Mouse (Mus musculus) lung, embryonic 16.5 days (tissue): ENCODE data around the gene Prkca. TPM values are rescaled to one million over a fixed set of nuclear protein-coding genes. Genes with fewer than 3 reads are reported as not detected.

Experiments used
- ATAC-seq: fragments of 200-750 bp; cut with Nextera tagmentation; 2 replicates; pipeline ENCODE4 v1.8.0; 2017; ENCODE audit warnings: low read depth, mild to moderate bottlenecking, moderate library complexity
- H3K27ac ChIP-seq: fragments of 300-500 bp; sonication (generic); 2 replicates; pipeline ENCODE4 v1.5.1; 2014; ENCODE audit warnings: mild to moderate bottlenecking, control low read depth, low read length
- H3K27me3 ChIP-seq: fragments of 300-500 bp; sonication (generic); 2 replicates; pipeline ENCODE4 v1.6.1; 2014; ENCODE audit warnings: low read depth, low read length, mixed read lengths; ENCODE audit not compliant: control insufficient read depth, insufficient read depth
- H3K36me3 ChIP-seq: fragments of 300-500 bp; sonication (generic); 2 replicates; pipeline ENCODE4 v1.6.1; 2014; ENCODE audit warnings: low read length; ENCODE audit not compliant: control insufficient read depth, insufficient read depth
- H3K4me1 ChIP-seq: fragments of 300-500 bp; sonication (generic); replicated peaks from 2 replicates; pipeline ENCODE4 v1.6.1; 2014; ENCODE audit warnings: low read length, mixed read lengths; ENCODE audit not compliant: control insufficient read depth, insufficient read depth
- H3K4me2 ChIP-seq: fragments of 300-500 bp; sonication (generic); 2 replicates; pipeline ENCODE4 v1.6.1; 2014; ENCODE audit warnings: low read depth, low read length, control low read depth
- H3K4me3 ChIP-seq: fragments of 300-500 bp; sonication (generic); 2 replicates; pipeline ENCODE4 v1.5.1; 2014; ENCODE audit warnings: mild to moderate bottlenecking, low read length, control low read depth
- H3K9ac ChIP-seq: fragments of 300-500 bp; sonication (generic); 2 replicates; pipeline ENCODE4 v1.6.1; 2014; ENCODE audit warnings: low read length, control low read depth
- H3K9me3 ChIP-seq: fragments of 300-500 bp; sonication (generic); 2 replicates; pipeline ENCODE4 v1.6.1; 2016; ENCODE audit warnings: low read length; ENCODE audit not compliant: control insufficient read depth
- WGBS: fragments of 180-500 bp; shearing (Covaris S2); extraction: QIAGEN DNeasy Blood & Tissue Kit; methylation state at CpG from one replicate; pipeline ENCODE4 v1.1.7; 2014; 5-methylcytosine and 5-hydroxymethylcytosine counted together
- polyA plus RNA-seq: library from polyadenylated mRNA; unstranded; fragments of >200 nt; fragmentation: Nextera tagmentation; extraction: Ambion mirVana; gene quantifications from 2 replicates; pipeline ENCODE4 v1.2.1, GENCODE M21; 2015

Prkca gene
- polyA plus RNA-seq, 1 experiment from 2014 or later, result 10.1 TPM

- no peak overlapping the region for H3K9ac ChIP-seq
- no peaks in the 10 kb centered on the region for H3K9me3 ChIP-seq
- H3K4me3 ChIP-seq, result no peak overlapping the region
- no peaks in the 10 kb centered on the region for H3K36me3 ChIP-seq
- H3K27me3 ChIP-seq, result no peaks in the 10 kb centered on the region
- H3K4me2 ChIP-seq, result no peak overlapping the region
- 73% methylated on average over 7 of the region's 7 CpGs for WGBS
- H3K4me1 ChIP-seq, result no peaks in the 10 kb centered on the region
- no peak overlapping the region for H3K27ac ChIP-seq
- no peak for ATAC-seq
Measured at GRCm38 (mm10) chr11:108204202-108204894, 139.4 kb downstream of the Prkca start.

GRCm38 (mm10) chr11:108202835-108203234, 140.9 kb downstream of the Prkca start:
- no peak for ATAC-seq
- Histone ChIP-seq H3K9ac (no peak overlapping the region), H3K4me2 (no peak overlapping the region), H3K27me3 (no peaks in the 10 kb centered on the region), H3K4me3 (no peak overlapping the region), H3K36me3 (no peaks in the 10 kb centered on the region), H3K9me3 (no peaks in the 10 kb centered on the region), H3K27ac (no peak overlapping the region), H3K4me1 (peaks cover under 1% of the 10 kb centered on the region)
- 85% methylated on average over 7 of the region's 7 CpGs for whole genome bisulfite sequencing

- Histone ChIP-seq H3K4me1 (peaks cover 11% of the 10 kb centered on the region), H3K9ac (no peak overlapping the region), H3K36me3 (no peaks in the 10 kb centered on the region), H3K4me2 (no peak overlapping the region), H3K27me3 (no peaks in the 10 kb centered on the region), H3K9me3 (no peaks in the 10 kb centered on the region), H3K27ac (no peak overlapping the region), H3K4me3 (no peak overlapping the region)
- no peak for ATAC-seq
- WGBS, result 89% methylated on average over 15 of the region's 15 CpGs
Measured at GRCm38 (mm10) chr11:108200679-108201586, 142.8 kb downstream of the Prkca start.

GRCm38 (mm10) chr11:108199429-108199985, 144.2 kb downstream of the Prkca start:
- H3K27me3 ChIP-seq, result no peaks in the 10 kb centered on the region
- H3K4me2 ChIP-seq, result no peak overlapping the region
- H3K9ac ChIP-seq, result no peak overlapping the region
- no peak for ATAC-seq
- 83% methylated on average over 4 of the region's 4 CpGs for WGBS
- H3K27ac ChIP-seq, result no peak overlapping the region
- no peak overlapping the region for H3K4me3 ChIP-seq
- H3K4me1 ChIP-seq, result peaks cover 11% of the 10 kb centered on the region
- H3K9me3 ChIP-seq, result no peaks in the 10 kb centered on the region
- no peaks in the 10 kb centered on the region for H3K36me3 ChIP-seq

GRCm38 (mm10) chr11:108198592-108198991, 145.1 kb downstream of the Prkca start:
- Histone ChIP-seq H3K27me3 (no peaks in the 10 kb centered on the region), H3K9ac (no peak overlapping the region), H3K4me2 (no peak overlapping the region), H3K4me3 (no peak overlapping the region), H3K27ac (no peak overlapping the region), H3K36me3 (no peaks in the 10 kb centered on the region), H3K4me1 (peaks cover 11% of the 10 kb centered on the region), H3K9me3 (no peaks in the 10 kb centered on the region)
- 27% methylated on average over 5 of the region's 5 CpGs for WGBS
- no peak for ATAC-seq

GRCm38 (mm10) chr11:108197427-108198218, 146.1 kb downstream of the Prkca start:
- Histone ChIP-seq H3K36me3 (no peaks in the 10 kb centered on the region), H3K9ac (no peak overlapping the region), H3K4me3 (no peak overlapping the region), H3K27ac (no peak overlapping the region), H3K9me3 (no peaks in the 10 kb centered on the region), H3K4me1 (peaks cover 11% of the 10 kb centered on the region), H3K27me3 (no peaks in the 10 kb centered on the region), H3K4me2 (no peak overlapping the region)
- WGBS, result 27% methylated on average over 9 of the region's 9 CpGs
- peak; percentile 34 for ATAC-seq

GRCm38 (mm10) chr11:108196796-108197195, 146.9 kb downstream of the Prkca start:
- 96% methylated on average over 3 of the region's 3 CpGs for WGBS
- no peak overlapping the region for H3K4me3 ChIP-seq
- H3K36me3 ChIP-seq, result no peaks in the 10 kb centered on the region
- H3K9ac ChIP-seq, result no peak overlapping the region
- ATAC-seq, result no peak
- H3K4me1 ChIP-seq, result peaks cover 11% of the 10 kb centered on the region
- no peaks in the 10 kb centered on the region for H3K9me3 ChIP-seq
- H3K27ac ChIP-seq, result no peak overlapping the region
- H3K4me2 ChIP-seq, result no peak overlapping the region
- no peaks in the 10 kb centered on the region for H3K27me3 ChIP-seq

- H3K4me2 ChIP-seq, result no peak overlapping the region
- ATAC-seq, result no peak
- H3K27ac ChIP-seq, result no peak overlapping the region
- no peaks in the 10 kb centered on the region for H3K9me3 ChIP-seq
- WGBS, result 79% methylated on average over 6 of the region's 6 CpGs
- no peak overlapping the region for H3K4me3 ChIP-seq
- H3K4me1 ChIP-seq, result no peaks in the 10 kb centered on the region
- no peaks in the 10 kb centered on the region for H3K36me3 ChIP-seq
- no peaks in the 10 kb centered on the region for H3K27me3 ChIP-seq
- no peak overlapping the region for H3K9ac ChIP-seq
Measured at GRCm38 (mm10) chr11:108190298-108190697, 153.4 kb downstream of the Prkca start.
